Mouse (Mus musculus) midbrain, embryonic 14.5 days (tissue): Measurements from ENCODE around the gene Sugp1. TPM values are rescaled to one million over a fixed set of nuclear protein-coding genes. Genes with fewer than 3 reads are reported as not detected.
"Not testable (repeated sequence)": the region's sequence is repeated elsewhere in the genome, so short reads cannot be mapped to it uniquely, and the experiment has no call there.

Experiments used
- ATAC-seq: fragments of 200-750 bp; cut with Nextera tagmentation; 2 replicates; pipeline ENCODE4 v1.8.0; 2017; ENCODE audit warnings: moderate number of reproducible peaks, moderate library complexity; ENCODE audit not compliant: low FRiP score, low TSS enrichment
- DNase-seq: peaks from one replicate; pipeline ENCODE4 v3.0.0-alpha.2; 2015
- H3K27ac ChIP-seq: fragments of 300-500 bp; sonication (generic); replicated peaks from 2 replicates; pipeline ENCODE4 v1.5.1; 2014; ENCODE audit warnings: mild to moderate bottlenecking, low read depth, low read length, moderate library complexity
- H3K27me3 ChIP-seq: fragments of 300-500 bp; sonication (generic); 2 replicates; pipeline ENCODE4 v1.6.1; 2014; ENCODE audit warnings: low read length, control low read depth, mixed read lengths; ENCODE audit not compliant: control insufficient read depth, insufficient read depth
- H3K36me3 ChIP-seq: fragments of 300-500 bp; sonication (generic); 2 replicates; pipeline ENCODE4 v1.6.1; 2014; ENCODE audit warnings: low read length, control low read depth; ENCODE audit not compliant: control insufficient read depth, insufficient read depth
- H3K4me1 ChIP-seq: fragments of 300-500 bp; sonication (generic); 2 replicates; pipeline ENCODE4 v1.6.1; 2014; ENCODE audit warnings: mild to moderate bottlenecking, antibody characterized with exemption, low read length, control low read depth; ENCODE audit not compliant: control insufficient read depth, insufficient read depth
- H3K4me2 ChIP-seq: fragments of 300-500 bp; sonication (generic); 2 replicates; pipeline ENCODE4 v1.6.1; 2014; ENCODE audit warnings: mild to moderate bottlenecking, low read length, moderate library complexity
- H3K4me3 ChIP-seq: fragments of 300-500 bp; sonication (generic); replicated peaks from 2 replicates; pipeline ENCODE4 v1.5.1; 2014; ENCODE audit warnings: low read depth, low read length
- H3K9ac ChIP-seq: fragments of 300-500 bp; sonication (generic); replicated peaks from 2 replicates; pipeline ENCODE4 v1.6.1; 2014; ENCODE audit warnings: mild to moderate bottlenecking, low read length, moderate library complexity
- H3K9me3 ChIP-seq: fragments of 300-500 bp; sonication (generic); 2 replicates; pipeline ENCODE4 v1.6.1; 2016; ENCODE audit warnings: low read length, control low read depth, mixed read lengths; ENCODE audit not compliant: control insufficient read depth
- WGBS: fragments of 180-500 bp; shearing (Covaris S2); extraction: QIAGEN DNeasy Blood & Tissue Kit; methylation state at CpG from one replicate; pipeline ENCODE4 v1.1.7; 2014; 5-methylcytosine and 5-hydroxymethylcytosine counted together
- polyA plus RNA-seq: library from polyadenylated mRNA; unstranded; fragments of >200 nt; fragmentation: Nextera tagmentation; extraction: Ambion mirVana; gene quantifications from 2 replicates; pipeline ENCODE4 v1.2.1, GENCODE M21; 2014

Sugp1 gene
- polyA plus RNA-seq, 1 experiment from 2014 or later, result 52.7 TPM

GRCm38 (mm10) chr8:70023596-70023995 lies 19.0 kb upstream of the Sugp1 start:
- no peaks in the 10 kb centered on the region for H3K4me1 ChIP-seq
- H3K4me2 ChIP-seq, result no peak overlapping the region
- DNase-seq, result no peak
- WGBS, result 80% methylated on average over 8 of the region's 8 CpGs
- no peak overlapping the region for H3K9ac ChIP-seq
- peaks cover 99% of the 10 kb centered on the region for H3K36me3 ChIP-seq
- H3K27me3 ChIP-seq, result no peaks in the 10 kb centered on the region
- H3K9me3 ChIP-seq, result no peaks in the 10 kb centered on the region
- ATAC-seq, result no peak
- H3K27ac ChIP-seq, result no peak overlapping the region
- no peak overlapping the region for H3K4me3 ChIP-seq

- WGBS, result 95% methylated on average over 2 of the region's 2 CpGs
- no peak for ATAC-seq
These were observed 16.5 kb upstream of the Sugp1 start for GRCm38 (mm10) chr8:70026151-70026550.

GRCm38 (mm10) chr8:70030255-70030654 lies 12.4 kb upstream of the Sugp1 start:
- Histone ChIP-seq H3K4me1 (no peaks in the 10 kb centered on the region), H3K9me3 (no peaks in the 10 kb centered on the region), H3K9ac (no peak overlapping the region), H3K27ac (no peak overlapping the region), H3K36me3 (peaks cover 77% of the 10 kb centered on the region), H3K4me2 (no peak overlapping the region), H3K27me3 (no peaks in the 10 kb centered on the region), H3K4me3 (no peak overlapping the region)
- DNase-seq, result no peak
- no peak for ATAC-seq
- 97% methylated on average over 1 of the region's 1 CpGs for WGBS

More at GRCm38 (mm10) chr8:70026151-70026550, 16.5 kb upstream of the Sugp1 start:
- Histone ChIP-seq H3K36me3 (peaks cover 100% of the 10 kb centered on the region), H3K9ac (no peak overlapping the region), H3K27me3 (no peaks in the 10 kb centered on the region), H3K4me2 (no peak overlapping the region), H3K9me3 (no peaks in the 10 kb centered on the region), H3K27ac (no peak overlapping the region), H3K4me3 (no peak overlapping the region), H3K4me1 (no peaks in the 10 kb centered on the region)
- no peak for DNase-seq

GRCm38 (mm10) chr8:70037994-70038393 lies 4.6 kb upstream of the Sugp1 start:
- Histone ChIP-seq H3K4me1 (peaks cover 17% of the 10 kb centered on the region), H3K27ac (no peak overlapping the region), H3K4me2 (no peak overlapping the region), H3K27me3 (no peaks in the 10 kb centered on the region), H3K36me3 (peaks cover 28% of the 10 kb centered on the region), H3K4me3 (no peak overlapping the region), H3K9me3 (no peaks in the 10 kb centered on the region), H3K9ac (no peak overlapping the region)
- no peak for DNase-seq
- ATAC-seq, result no peak
- WGBS, result 95% methylated on average over 1 of the region's 1 CpGs

- peak overlapping the region; percentile 97 for H3K4me3 ChIP-seq
- no peaks in the 10 kb centered on the region for H3K9me3 ChIP-seq
- 2% methylated on average over 42 of the region's 47 CpGs for WGBS
- peak; percentile 49 for ATAC-seq
- H3K27me3 ChIP-seq, result no peaks in the 10 kb centered on the region
- peaks cover 13% of the 10 kb centered on the region for H3K36me3 ChIP-seq
- no peak for DNase-seq
- H3K4me2 ChIP-seq, result peak overlapping the region; percentile 92
- peak overlapping the region; percentile 90 for H3K9ac ChIP-seq
- H3K4me1 ChIP-seq, result peaks cover 27% of the 10 kb centered on the region
- H3K27ac ChIP-seq, result peak overlapping the region; percentile 85
These were observed 597 bp upstream of the Sugp1 start for GRCm38 (mm10) chr8:70041885-70042546.

GRCm38 (mm10) chr8:70043996-70044395 lies 1.4 kb downstream of the Sugp1 start:
- Histone ChIP-seq H3K4me2 (peak overlapping the region; percentile 92), H3K27ac (no peak overlapping the region), H3K4me3 (peak overlapping the region; percentile 97), H3K36me3 (peaks cover 11% of the 10 kb centered on the region), H3K4me1 (peaks cover 27% of the 10 kb centered on the region), H3K9ac (peak overlapping the region; percentile 90), H3K27me3 (no peaks in the 10 kb centered on the region), H3K9me3 (no peaks in the 10 kb centered on the region)
- ATAC-seq (no peak), DNase-seq (no peak)
- WGBS, result 89% methylated on average over 5 of the region's 5 CpGs

GRCm38 (mm10) chr8:70049662-70050061 lies 7.0 kb downstream of the Sugp1 start:
- H3K4me1 ChIP-seq, result no peaks in the 10 kb centered on the region
- ATAC-seq (no peak), DNase-seq (no peak)
- H3K27ac ChIP-seq, result no peak overlapping the region
- no peak overlapping the region for H3K4me3 ChIP-seq
- peaks cover 58% of the 10 kb centered on the region for H3K36me3 ChIP-seq
- H3K27me3 ChIP-seq, result no peaks in the 10 kb centered on the region
- no peak overlapping the region for H3K4me2 ChIP-seq
- no peak overlapping the region for H3K9ac ChIP-seq
- H3K9me3 ChIP-seq, result no peaks in the 10 kb centered on the region

- not testable (repeated sequence) for H3K9me3 ChIP-seq, H3K4me3 ChIP-seq, H3K27me3 ChIP-seq, H3K27ac ChIP-seq, ATAC-seq, H3K9ac ChIP-seq, H3K4me1 ChIP-seq, H3K4me2 ChIP-seq, DNase-seq
- WGBS, result 97% methylated on average over 5 of the region's 5 CpGs
- H3K36me3 ChIP-seq, result peaks cover 66% of the 10 kb centered on the region
These were observed 7.8 kb downstream of the Sugp1 start for GRCm38 (mm10) chr8:70050434-70050833.

- no peak overlapping the region for H3K4me3 ChIP-seq
- peaks cover 91% of the 10 kb centered on the region for H3K36me3 ChIP-seq
- H3K9me3 ChIP-seq, result no peaks in the 10 kb centered on the region
- no peak overlapping the region for H3K27ac ChIP-seq
- no peaks in the 10 kb centered on the region for H3K4me1 ChIP-seq
- H3K9ac ChIP-seq, result no peak overlapping the region
- DNase-seq (no peak), ATAC-seq (no peak)
- WGBS, result 37% methylated on average over 1 of the region's 1 CpGs
- H3K4me2 ChIP-seq, result no peak overlapping the region
- H3K27me3 ChIP-seq, result no peaks in the 10 kb centered on the region
These were observed 15.1 kb downstream of the Sugp1 start for GRCm38 (mm10) chr8:70057721-70058120.
